Comparison of ENCODE assay signal across 8 mouse cellular contexts in genomic region chr11:103360661-103361081, GRCm38 (mm10). TPM values are rescaled to one million over a fixed set of nuclear protein-coding genes. Genes with fewer than 3 reads are reported as not detected.
DNase-seq lines count a peak whose midpoint lies in the region; ATAC-seq and TF ChIP-seq lines count a peak whose summit lies in the region.

No protein-coding gene starts in this region.

- no peak for ATAC-seq in hindbrain, embryonic 13.5 days (ENCODE audit: low FRiP score)
- ATAC-seq in midbrain, embryonic 13.5 days: no peak; the same call in 1 of the 2 replicates

- 16% methylated on average over 48 of the region's 48 CpGs for WGBS in lung, adult 2 months
- WGBS in embryonic facial prominence, embryonic 10.5 days: 2% methylated on average over 48 of the region's 48 CpGs
- WGBS in hindbrain, embryonic 13.5 days: 3% methylated on average over 48 of the region's 48 CpGs
- WGBS in midbrain, embryonic 13.5 days: 3% methylated on average over 48 of the region's 48 CpGs

- peak overlapping the region; percentile 37 for H3K4me3 ChIP-seq in lung, adult 2 months (replicated peaks; ENCODE audit: extremely low read depth, low read depth, low read length)
- peak overlapping the region; percentile 68 for H3K4me3 ChIP-seq in embryonic facial prominence, embryonic 10.5 days
- peak overlapping the region; percentile 43 for H3K4me3 ChIP-seq in hindbrain, embryonic 13.5 days
- peak overlapping the region; percentile 43 for H3K4me3 ChIP-seq in midbrain, embryonic 13.5 days (replicated peaks)

- peak overlapping the region; percentile 85 for H3K27ac ChIP-seq in embryonic facial prominence, embryonic 10.5 days (replicated peaks)
- no peak overlapping the region for H3K27ac ChIP-seq in hindbrain, embryonic 13.5 days
- no peak overlapping the region for H3K27ac ChIP-seq in midbrain, embryonic 13.5 days

- peaks cover 6% of the 10 kb centered on the region; the same call in 1 of the 2 replicates for H3K36me3 ChIP-seq in embryonic facial prominence, embryonic 10.5 days (replicated peaks)
- H3K36me3 ChIP-seq in hindbrain, embryonic 13.5 days: peaks cover 6% of the 10 kb centered on the region; the same call in 1 of the 2 replicates
- H3K36me3 ChIP-seq in midbrain, embryonic 13.5 days: peaks cover 2% of the 10 kb centered on the region; the same call in 1 of the 2 replicates

- TF ChIP-seq CTCF in lung, adult 2 months (IDR thresholded peaks at IDR 0.05; ENCODE audit: insufficient read depth, low read length): no peak

- peak overlapping the region; percentile 61 for H3K4me2 ChIP-seq in hindbrain, embryonic 13.5 days
- peak overlapping the region; percentile 65 for H3K4me2 ChIP-seq in midbrain, embryonic 13.5 days (replicated peaks)

- TF ChIP-seq POLR2A in lung, adult 2 months (IDR thresholded peaks at IDR 0.05; ENCODE audit: borderline replicate concordance, extremely low read depth, low read depth, low read length): no peak

- no peak for DNase-seq in lung, adult 2 months
- DNase-seq in lung, adult 18-20 months: no peak
- DNase-seq in embryonic facial prominence, embryonic 10.5 days (ENCODE audit: low spot score): peak; percentile 62
- DNase-seq in right cerebral cortex, postnatal 14 days: no peak
- no peak for DNase-seq in cerebellum, adult 8-10 months
- DNase-seq in right cerebral cortex, postnatal 25 days: no peak

- H3K9ac ChIP-seq in hindbrain, embryonic 13.5 days: peak overlapping the region; percentile 61
- H3K9ac ChIP-seq in midbrain, embryonic 13.5 days (replicated peaks): peak overlapping the region; percentile 39; the same call in 1 of the 2 replicates

- no peaks in the 10 kb centered on the region for H3K9me3 ChIP-seq in embryonic facial prominence, embryonic 10.5 days
- H3K9me3 ChIP-seq in hindbrain, embryonic 13.5 days: no peaks in the 10 kb centered on the region
- no peaks in the 10 kb centered on the region for H3K9me3 ChIP-seq in midbrain, embryonic 13.5 days

- H3K4me1 ChIP-seq in lung, adult 2 months (ENCODE audit: control insufficient read depth, insufficient read depth, low read length): peaks cover 36% of the 10 kb centered on the region
- peaks cover 77% of the 10 kb centered on the region for H3K4me1 ChIP-seq in embryonic facial prominence, embryonic 10.5 days
- peaks cover 56% of the 10 kb centered on the region for H3K4me1 ChIP-seq in hindbrain, embryonic 13.5 days (replicated peaks)
- peaks cover 44% of the 10 kb centered on the region for H3K4me1 ChIP-seq in midbrain, embryonic 13.5 days (replicated peaks)

- peaks cover 100% of the 10 kb centered on the region for H3K27me3 ChIP-seq in embryonic facial prominence, embryonic 10.5 days (replicated peaks; ENCODE audit: low read depth, poor library complexity, severe bottlenecking)
- H3K27me3 ChIP-seq in hindbrain, embryonic 13.5 days: peaks cover 100% of the 10 kb centered on the region
- peaks cover 98% of the 10 kb centered on the region for H3K27me3 ChIP-seq in midbrain, embryonic 13.5 days

RNA-seq across cellular contexts. Expression of gene Arhgap27, which starts 2.8 kb away (rescaled TPM):
- 71.4 and 83.7 TPM in 2 replicates for polyA plus RNA-seq in lung, adult 2 months (2012; rRNA removed)
- polyA plus RNA-seq in embryonic facial prominence, embryonic 10.5 days (2016; fragmentation: Nextera tagmentation; extraction: Ambion mirVana): 5.3 and 5.8 TPM in 2 replicates
- polyA plus RNA-seq in hindbrain, embryonic 13.5 days (2015; fragmentation: Nextera tagmentation; extraction: Ambion mirVana): 3.2 and 3.4 TPM in 2 replicates
- polyA plus RNA-seq in midbrain, embryonic 13.5 days (2015; fragmentation: Nextera tagmentation; extraction: Ambion mirVana): 1.7 and 2.6 TPM in 2 replicates

RNA-seq across cellular contexts. Expression of gene Plekhm1, which starts 51.8 kb away (rescaled TPM):
- 23.9 and 28.0 TPM in 2 replicates for polyA plus RNA-seq in lung, adult 2 months (2012; rRNA removed)
- 8.1 and 8.9 TPM in 2 replicates for polyA plus RNA-seq in embryonic facial prominence, embryonic 10.5 days (2016; fragmentation: Nextera tagmentation; extraction: Ambion mirVana)
- polyA plus RNA-seq in hindbrain, embryonic 13.5 days (2015; fragmentation: Nextera tagmentation; extraction: Ambion mirVana): 9.1 TPM in 2 replicates
- polyA plus RNA-seq in midbrain, embryonic 13.5 days (2015; fragmentation: Nextera tagmentation; extraction: Ambion mirVana): 9.1 and 9.4 TPM in 2 replicates

Comparison
In these comparisons a context has a peak if more than half of its experiments do, and no peak if none do; other contexts are left out.
1. RNA of gene Arhgap27, which starts 2.8 kb away (polyA plus RNA-seq): 71.4 to 83.7 TPM in lung, adult 2 months; 5.3 to 5.8 TPM in embryonic facial prominence, embryonic 10.5 days, 3.2 to 3.4 TPM in hindbrain, embryonic 13.5 days and 1.7 to 2.6 TPM in midbrain, embryonic 13.5 days; every median in the first group is over 10 times any median in the second.
2. Peak in every context shown above with its lines, with median percentiles within 50 percentile points of each other: H3K4me3 ChIP-seq.